Mouse (Mus musculus) liver, embryonic 13.5 days (tissue): ENCODE data around the gene Soga1. TPM values are rescaled to one million over a fixed set of nuclear protein-coding genes. Genes with fewer than 3 reads are reported as not detected.
A peak's percentile ranks its signal among the peaks of the same experiment; 100 is the strongest.

ENCODE experiments used
- ATAC-seq: fragments of 200-750 bp; cut with Nextera tagmentation; 2 replicates; pipeline ENCODE4 v1.8.0; 2017; ENCODE audit warnings: low read depth, mild to moderate bottlenecking, moderate number of reproducible peaks, moderate library complexity
- DNase-seq: peaks from one replicate; pipeline ENCODE4 v3.0.0; 2022
- H3K27ac ChIP-seq: fragments of 300-500 bp; sonication (generic); 2 replicates; pipeline ENCODE4 v1.5.1; 2015; ENCODE audit warnings: moderate library complexity, mild to moderate bottlenecking, inconsistent platforms
- H3K27me3 ChIP-seq: fragments of 300-500 bp; sonication (generic); 2 replicates; pipeline ENCODE4 v1.6.1; 2015; ENCODE audit warnings: mild to moderate bottlenecking, inconsistent platforms
- H3K36me3 ChIP-seq: fragments of 300-500 bp; sonication (generic); 2 replicates; pipeline ENCODE4 v1.6.1; 2015; ENCODE audit warnings: mild to moderate bottlenecking, inconsistent platforms
- H3K4me1 ChIP-seq: fragments of 300-500 bp; sonication (generic); replicated peaks from 2 replicates; pipeline ENCODE4 v1.6.1; 2015; ENCODE audit warnings: inconsistent platforms
- H3K4me2 ChIP-seq: fragments of 300-500 bp; sonication (generic); 2 replicates; pipeline ENCODE4 v1.6.1; 2015; ENCODE audit warnings: inconsistent platforms, mild to moderate bottlenecking, moderate library complexity
- H3K4me3 ChIP-seq: fragments of 300-500 bp; sonication (generic); replicated peaks from 2 replicates; pipeline ENCODE4 v1.5.1; 2015; ENCODE audit warnings: mild to moderate bottlenecking, inconsistent platforms
- H3K9ac ChIP-seq: fragments of 300-500 bp; sonication (generic); 2 replicates; pipeline ENCODE4 v1.6.1; 2015; ENCODE audit warnings: mild to moderate bottlenecking, inconsistent platforms
- H3K9me3 ChIP-seq: fragments of 300-500 bp; sonication (generic); replicated peaks from 2 replicates; pipeline ENCODE4 v1.6.1; 2016; ENCODE audit warnings: inconsistent platforms
- WGBS: fragments of 180-500 bp; shearing (Covaris S2); methylation state at CpG from one replicate; pipeline ENCODE4 v1.1.7; 2015; ENCODE audit not compliant: insufficient replicate concordance; 5-methylcytosine and 5-hydroxymethylcytosine counted together
- polyA plus RNA-seq: library from polyadenylated mRNA; unstranded; fragments of >200 nt; fragmentation: Nextera tagmentation; extraction: Ambion mirVana; gene quantifications from 2 replicates; pipeline ENCODE4 v1.2.1, GENCODE M21; 2015

Gene Soga1
- polyA plus RNA-seq, 1 experiment from 2014 or later = 1.8 TPM

DNA sequence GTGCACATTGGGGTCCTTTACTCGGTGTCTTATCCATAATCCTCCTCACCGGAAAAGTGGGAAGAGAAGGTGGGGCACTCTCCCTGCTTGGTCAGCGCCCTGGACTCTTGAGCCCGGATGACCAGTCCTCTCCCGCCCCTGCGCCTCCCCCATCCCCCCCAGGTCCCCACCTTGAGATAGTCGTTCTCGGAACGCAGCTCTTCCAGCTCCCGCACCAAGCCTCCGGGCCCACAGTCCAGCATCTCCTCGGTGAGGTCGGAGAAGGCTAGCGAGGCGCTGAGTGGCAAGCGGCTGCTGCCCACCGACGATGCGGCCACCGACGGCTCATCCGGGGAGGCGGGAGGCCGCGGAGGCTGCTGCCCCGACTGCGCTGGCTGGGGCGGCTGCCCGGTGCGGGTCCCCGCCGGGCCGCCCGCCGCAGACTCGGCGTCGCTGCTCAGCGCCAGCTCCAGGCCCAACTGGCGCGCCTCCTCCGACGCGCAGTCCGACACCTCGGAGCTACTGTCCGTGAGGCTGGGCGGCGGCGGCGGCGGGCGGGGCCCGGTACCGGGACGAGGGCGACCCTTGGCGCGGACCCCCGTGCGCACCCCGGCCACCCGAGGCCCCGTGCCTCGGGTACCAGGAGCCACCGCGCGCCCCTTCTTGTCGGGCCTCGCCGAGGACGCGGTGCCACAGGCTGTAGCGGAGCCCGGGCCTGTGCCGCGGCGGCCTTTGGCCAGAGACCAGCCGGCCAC lies 828 bp downstream of the Soga1 start:
- Histone ChIP-seq H3K36me3 (no peaks in the 10 kb centered on the region), H3K9me3 (no peaks in the 10 kb centered on the region), H3K27ac (peak overlapping the region; percentile 61), H3K4me1 (peaks cover 42% of the 10 kb centered on the region), H3K4me3 (peak overlapping the region; percentile 65), H3K4me2 (peak overlapping the region; percentile 70), H3K27me3 (peaks cover 73% of the 10 kb centered on the region), H3K9ac (peak overlapping the region; percentile 73)
- WGBS = under 1% methylated on average over 78 of the region's 79 CpGs
- DNase-seq (no peak), ATAC-seq (peak; percentile 8; the same call in 1 of the 2 replicates)

DNA sequence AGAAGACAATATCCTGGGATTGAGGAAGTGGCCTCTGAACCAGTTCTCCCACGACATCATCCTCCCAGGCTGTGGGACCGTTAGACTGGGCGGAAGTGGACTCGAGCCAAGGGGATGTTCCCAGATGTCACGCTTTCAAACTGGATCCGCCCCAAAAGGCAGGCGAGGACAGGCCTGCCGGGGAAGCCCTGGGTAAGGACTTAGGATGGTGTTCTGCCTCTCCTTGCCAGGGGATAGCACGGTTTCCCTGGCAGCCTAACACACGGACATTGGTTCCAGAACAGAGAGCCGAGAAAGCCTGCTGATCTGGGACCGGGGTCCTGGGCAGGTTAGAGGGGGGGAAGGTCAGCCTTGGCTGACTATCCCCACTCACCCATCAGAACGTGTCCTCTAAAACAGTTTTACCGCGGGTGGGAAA lies 1.4 kb downstream of the Soga1 start:
- H3K27ac ChIP-seq = peak overlapping the region; percentile 61; the same call in 1 of the 2 replicates
- H3K9me3 ChIP-seq = no peaks in the 10 kb centered on the region
- WGBS = 14% methylated on average over 15 of the region's 15 CpGs
- H3K4me2 ChIP-seq = peak overlapping the region; percentile 70
- H3K36me3 ChIP-seq = no peaks in the 10 kb centered on the region
- peak; percentile 33 for ATAC-seq
- peaks cover 48% of the 10 kb centered on the region for H3K4me1 ChIP-seq
- H3K4me3 ChIP-seq = peak overlapping the region; percentile 65
- DNase-seq = no peak
- H3K27me3 ChIP-seq = peaks cover 68% of the 10 kb centered on the region
- H3K9ac ChIP-seq = peak overlapping the region; percentile 73

GRCm38 (mm10) chr2:157077160-157077559 lies 1.9 kb downstream of the Soga1 start:
- H3K36me3 ChIP-seq = no peaks in the 10 kb centered on the region
- no peaks in the 10 kb centered on the region for H3K9me3 ChIP-seq
- peak overlapping the region; percentile 65 for H3K4me3 ChIP-seq
- DNase-seq (no peak), ATAC-seq (no peak)
- peak overlapping the region; percentile 70 for H3K4me2 ChIP-seq
- WGBS = 43% methylated on average over 5 of the region's 5 CpGs
- 0 out of 2 replicates have a peak overlapping the region, but pooled peaks have one; percentile 73 for H3K9ac ChIP-seq
- H3K27me3 ChIP-seq = peaks cover 64% of the 10 kb centered on the region
- peaks cover 53% of the 10 kb centered on the region for H3K4me1 ChIP-seq
- H3K27ac ChIP-seq = peak overlapping the region; percentile 13; the same call in 1 of the 2 replicates

- Histone ChIP-seq H3K36me3 (no peaks in the 10 kb centered on the region), H3K4me2 (peak overlapping the region; percentile 70), H3K4me3 (no peak overlapping the region), H3K27ac (no peak overlapping the region), H3K4me1 (peaks cover 58% of the 10 kb centered on the region), H3K27me3 (peaks cover 58% of the 10 kb centered on the region), H3K9ac (no peak overlapping the region), H3K9me3 (no peaks in the 10 kb centered on the region)
- WGBS = 47% methylated on average over 7 of the region's 7 CpGs
- ATAC-seq = no peak
- DNase-seq = no peak
Observed at GRCm38 (mm10) chr2:157076585-157076984, 2.5 kb downstream of the Soga1 start.

- WGBS = 48% methylated on average over 3 of the region's 3 CpGs
- Histone ChIP-seq H3K36me3 (no peaks in the 10 kb centered on the region), H3K4me2 (no peak overlapping the region), H3K27ac (no peak overlapping the region), H3K9ac (no peak overlapping the region), H3K4me1 (peaks cover 67% of the 10 kb centered on the region), H3K4me3 (no peak overlapping the region), H3K27me3 (peaks cover 49% of the 10 kb centered on the region), H3K9me3 (no peaks in the 10 kb centered on the region)
- DNase-seq (no peak), ATAC-seq (no peak)
Observed at GRCm38 (mm10) chr2:157075685-157076084, 3.4 kb downstream of the Soga1 start.

DNA sequence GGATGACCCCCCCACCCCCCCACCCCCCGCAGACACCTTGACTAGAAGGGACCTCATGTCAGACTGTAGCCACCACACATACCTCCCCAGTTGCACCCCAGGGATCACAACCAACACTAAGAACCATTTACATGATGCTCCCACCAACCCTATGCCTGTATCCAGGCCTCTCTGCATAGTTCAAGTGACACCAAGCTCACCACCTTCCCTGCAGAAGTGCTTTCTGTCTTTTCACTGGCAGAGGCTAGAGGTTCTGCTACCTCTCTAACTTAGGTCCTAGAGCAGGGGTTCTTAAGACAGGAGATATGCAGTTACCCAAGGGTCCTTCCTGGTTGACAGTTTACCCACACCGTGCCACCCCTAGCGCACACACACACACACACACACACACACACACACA lies 3.8 kb downstream of the Soga1 start:
- Histone ChIP-seq H3K9ac (no peak overlapping the region), H3K4me3 (no peak overlapping the region), H3K4me1 (peaks cover 72% of the 10 kb centered on the region), H3K36me3 (no peaks in the 10 kb centered on the region), H3K27ac (no peak overlapping the region), H3K27me3 (peaks cover 44% of the 10 kb centered on the region), H3K9me3 (no peaks in the 10 kb centered on the region), H3K4me2 (no peak overlapping the region)
- DNase-seq = no peak
- ATAC-seq = no peak
- WGBS = 64% methylated on average over 3 of the region's 3 CpGs

- Histone ChIP-seq H3K4me3 (no peak overlapping the region), H3K36me3 (no peaks in the 10 kb centered on the region), H3K9ac (no peak overlapping the region), H3K4me1 (peaks cover 74% of the 10 kb centered on the region), H3K4me2 (no peak overlapping the region), H3K27ac (no peak overlapping the region), H3K9me3 (no peaks in the 10 kb centered on the region), H3K27me3 (peaks cover 40% of the 10 kb centered on the region)
- whole genome bisulfite sequencing = 75% methylated on average over 5 of the region's 5 CpGs
- ATAC-seq = no peak
- no peak for DNase-seq
Observed at GRCm38 (mm10) chr2:157074772-157075171, 4.3 kb downstream of the Soga1 start.

- Histone ChIP-seq H3K4me1 (peaks cover 79% of the 10 kb centered on the region), H3K9me3 (no peaks in the 10 kb centered on the region), H3K27me3 (peaks cover 35% of the 10 kb centered on the region), H3K4me3 (no peak overlapping the region), H3K27ac (no peak overlapping the region), H3K4me2 (no peak overlapping the region), H3K36me3 (no peaks in the 10 kb centered on the region), H3K9ac (no peak overlapping the region)
- 72% methylated on average over 9 of the region's 9 CpGs for WGBS
- no peak for DNase-seq
- no peak for ATAC-seq
Observed at GRCm38 (mm10) chr2:157074186-157074724, 4.8 kb downstream of the Soga1 start.

GRCm38 (mm10) chr2:157073378-157074052 lies 5.5 kb downstream of the Soga1 start:
- no peak overlapping the region for H3K9ac ChIP-seq

DNA sequence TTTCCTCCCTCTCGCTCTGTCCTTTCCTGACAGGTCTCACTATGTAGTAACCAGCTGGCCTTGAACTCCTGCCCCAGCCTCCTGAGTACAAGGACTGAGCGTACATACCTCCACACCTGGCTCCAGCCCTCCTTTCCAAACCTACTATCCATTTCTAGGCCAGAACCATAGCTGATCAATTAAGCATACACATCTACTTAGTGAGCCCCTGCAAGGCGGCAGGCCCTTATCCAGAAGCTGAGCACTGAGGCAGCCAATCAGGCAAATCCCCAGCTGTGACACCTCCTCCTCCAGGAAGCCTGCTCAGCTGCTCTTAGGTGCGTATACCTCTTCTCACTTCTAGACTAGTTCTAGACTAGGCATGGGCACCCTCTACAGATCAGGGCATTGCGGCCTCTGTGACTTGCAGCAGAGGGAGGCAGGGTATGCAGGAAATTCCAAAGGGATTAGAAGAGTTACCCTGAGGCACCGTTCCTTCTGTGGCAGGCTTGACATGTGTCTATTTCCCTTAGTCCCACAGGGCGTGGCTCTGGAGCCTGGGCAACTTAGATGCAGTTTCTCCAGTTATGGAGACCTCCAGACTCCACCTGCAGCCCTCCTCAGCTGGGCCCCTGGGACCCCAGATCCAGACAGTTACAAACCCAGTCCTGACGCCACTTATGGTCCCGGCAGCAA lies 6.6 kb downstream of the Soga1 start:
- no peak overlapping the region for H3K27ac ChIP-seq
- H3K9ac ChIP-seq = no peak overlapping the region
- H3K27me3 ChIP-seq = peaks cover 16% of the 10 kb centered on the region
- peaks cover 85% of the 10 kb centered on the region for H3K4me1 ChIP-seq
- no peak overlapping the region for H3K4me3 ChIP-seq
- 63% methylated on average over 9 of the region's 9 CpGs for WGBS
- H3K9me3 ChIP-seq = no peaks in the 10 kb centered on the region
- H3K4me2 ChIP-seq = no peak overlapping the region
- no peaks in the 10 kb centered on the region for H3K36me3 ChIP-seq
- ATAC-seq = no peak
- no peak for DNase-seq

More at GRCm38 (mm10) chr2:157073378-157074052, 5.5 kb downstream of the Soga1 start:
- Histone ChIP-seq H3K4me1 (peaks cover 86% of the 10 kb centered on the region), H3K4me2 (no peak overlapping the region), H3K9me3 (no peaks in the 10 kb centered on the region), H3K27me3 (peaks cover 27% of the 10 kb centered on the region), H3K4me3 (no peak overlapping the region), H3K27ac (no peak overlapping the region), H3K36me3 (no peaks in the 10 kb centered on the region)
- ATAC-seq (no peak), DNase-seq (no peak)
- WGBS = 55% methylated on average over 9 of the region's 9 CpGs

GRCm38 (mm10) chr2:157071556-157071955 lies 7.5 kb downstream of the Soga1 start:
- H3K9me3 ChIP-seq = no peaks in the 10 kb centered on the region
- ATAC-seq (peak; percentile 50), DNase-seq (no peak)
- H3K4me2 ChIP-seq = 0 out of 2 replicates have a peak overlapping the region, but pooled peaks have one; percentile 9
- no peak overlapping the region for H3K9ac ChIP-seq
- WGBS = 3% methylated on average over 2 of the region's 2 CpGs
- peaks cover 84% of the 10 kb centered on the region for H3K4me1 ChIP-seq
- peaks cover 8% of the 10 kb centered on the region for H3K27me3 ChIP-seq
- H3K27ac ChIP-seq = no peak overlapping the region
- H3K4me3 ChIP-seq = no peak overlapping the region
- H3K36me3 ChIP-seq = no peaks in the 10 kb centered on the region
